Mouse (Mus musculus) testis, adult 2 months (tissue): ENCODE results near the gene Ypel2. TPM values are rescaled to one million over a fixed set of nuclear protein-coding genes. Genes with fewer than 3 reads are reported as not detected.

Source experiments
- H3K27ac ChIP-seq: fragments of 200-500 bp; 2 replicates; pipeline ENCODE4 v1.5.1; 2012; ENCODE audit warnings: low read depth, low read length; ENCODE audit not compliant: control insufficient read depth, insufficient read depth
- H3K27me3 ChIP-seq: fragments of 200-500 bp; 2 replicates; pipeline ENCODE4 v1.6.1; 2012; ENCODE audit warnings: mild to moderate bottlenecking, low read length, moderate library complexity; ENCODE audit not compliant: control insufficient read depth, insufficient read depth
- H3K36me3 ChIP-seq: fragments of 200-500 bp; 2 replicates; pipeline ENCODE4 v1.6.1; 2012; ENCODE audit warnings: mild to moderate bottlenecking, low read length; ENCODE audit not compliant: control insufficient read depth, insufficient read depth
- H3K4me1 ChIP-seq: fragments of 200-500 bp; 2 replicates; pipeline ENCODE4 v1.6.1; 2012; ENCODE audit warnings: low read length; ENCODE audit not compliant: control insufficient read depth, insufficient read depth
- H3K4me3 ChIP-seq: fragments of 200-500 bp; 2 replicates; pipeline ENCODE4 v1.5.1; 2012; ENCODE audit warnings: low read depth, mild to moderate bottlenecking, low read length, moderate library complexity, mixed read lengths; ENCODE audit not compliant: control insufficient read depth
- CTCF ChIP-seq: fragments of 200-500 bp; IDR thresholded peaks from 2 replicates; pipeline ENCODE4 v1.5.1; 2012; ENCODE audit warnings: low read depth, mild to moderate bottlenecking, inconsistent platforms, low read length, moderate library complexity; ENCODE audit not compliant: control insufficient read depth, insufficient read depth, insufficient replicate concordance
- POLR2A ChIP-seq: fragments of 200-500 bp; IDR thresholded peaks from 2 replicates; pipeline ENCODE4 v1.6.1; 2012; ENCODE audit warnings: low read depth, mild to moderate bottlenecking, inconsistent platforms, low read length, moderate library complexity; ENCODE audit not compliant: control insufficient read depth
- polyA plus RNA-seq: library from polyadenylated mRNA; depleted of rRNA; stranded (reverse); fragments of >200 nt; gene quantifications from 2 replicates; pipeline ENCODE4 v1.2.3, GENCODE M21; 2012

Gene Ypel2
- polyA plus RNA-seq, 1 experiment, result 1.5 TPM

DNA sequence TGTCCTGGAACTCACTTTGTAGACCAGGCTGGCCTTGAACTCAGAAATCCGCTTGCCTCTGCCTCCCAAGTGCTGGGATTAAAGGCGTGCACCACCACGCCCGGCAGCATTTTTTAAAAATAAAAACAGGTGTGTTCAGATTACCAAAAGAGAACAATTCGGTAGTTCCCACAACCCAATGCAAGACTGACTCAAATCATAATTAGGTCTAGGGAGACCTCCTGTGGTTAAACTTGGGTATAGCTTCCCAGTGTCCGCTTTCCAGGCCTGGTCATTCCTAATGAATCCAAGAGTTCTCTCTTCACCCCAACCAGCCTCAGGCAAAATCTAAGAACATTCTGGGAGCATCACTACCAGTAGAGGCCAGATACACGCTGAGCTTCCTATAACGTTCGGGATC lies 17.0 kb upstream of the Ypel2 start:
- H3K4me1 ChIP-seq, result no peaks in the 10 kb centered on the region
- H3K27ac ChIP-seq, result no peak overlapping the region
- no peaks in the 10 kb centered on the region for H3K36me3 ChIP-seq
- no peak overlapping the region for H3K4me3 ChIP-seq
- H3K27me3 ChIP-seq, result no peaks in the 10 kb centered on the region
- no peak for TF ChIP-seq POLR2A
- TF ChIP-seq CTCF, result no peak

DNA sequence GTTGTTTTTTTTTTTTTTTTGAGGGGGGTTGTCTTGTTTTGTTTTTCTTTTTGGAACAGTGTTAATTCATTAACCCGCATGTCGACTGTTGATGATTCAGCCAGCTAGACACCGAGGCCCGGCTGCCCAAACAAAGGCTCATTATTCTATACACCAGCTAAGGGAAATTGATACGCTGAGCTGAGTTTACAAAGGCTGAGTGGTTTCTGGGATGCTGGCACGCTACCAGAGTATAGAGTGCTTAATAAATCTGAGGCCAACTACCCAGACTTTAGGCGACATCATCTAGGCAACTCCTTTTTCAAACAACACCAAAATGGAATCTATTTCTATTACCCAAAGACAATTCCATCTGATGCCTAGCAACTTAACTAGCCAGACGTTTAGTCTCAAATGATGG lies 13.9 kb upstream of the Ypel2 start:
- no peak for TF ChIP-seq CTCF
- TF ChIP-seq POLR2A, result no peak
- H3K4me1 ChIP-seq, result no peaks in the 10 kb centered on the region
- no peaks in the 10 kb centered on the region for H3K27me3 ChIP-seq
- H3K36me3 ChIP-seq, result no peaks in the 10 kb centered on the region
- H3K27ac ChIP-seq, result no peak overlapping the region
- H3K4me3 ChIP-seq, result no peak overlapping the region

DNA sequence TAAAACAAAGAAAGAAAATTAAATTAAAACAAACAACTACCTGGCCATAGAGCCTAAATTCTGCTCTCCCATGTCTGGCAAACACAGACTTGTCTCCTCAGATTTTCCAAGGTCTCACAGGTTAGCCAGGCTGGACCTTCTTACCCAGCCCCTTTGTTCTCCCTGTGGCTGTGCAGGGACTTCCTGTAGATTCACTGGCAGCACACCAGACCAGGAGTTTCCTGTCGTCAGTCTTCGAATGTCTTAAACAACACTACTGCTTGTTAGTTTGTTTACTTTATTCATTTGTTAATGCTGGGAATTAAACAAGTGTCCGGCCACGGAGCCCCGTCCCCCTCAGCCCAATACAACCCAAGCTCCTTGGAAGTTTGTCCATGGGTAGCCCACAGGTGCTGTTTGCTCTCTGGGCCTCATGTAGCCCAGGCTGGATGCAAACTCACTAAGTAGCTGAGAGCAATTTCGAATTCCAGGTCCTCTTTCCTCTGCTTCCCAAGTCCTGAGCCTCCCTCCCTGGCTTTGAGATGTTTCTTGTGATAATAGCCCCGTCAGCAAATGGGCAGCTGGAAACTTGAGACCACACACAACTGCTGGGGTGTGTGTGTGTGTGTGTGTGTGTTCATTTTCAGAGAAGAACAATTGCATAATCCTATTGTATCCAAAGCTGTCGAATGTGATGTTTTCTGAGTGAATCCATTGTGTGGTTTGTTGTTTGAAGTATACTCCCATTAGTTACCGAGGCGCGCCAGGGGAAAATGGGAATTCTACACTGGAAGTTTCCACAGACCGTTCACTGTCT lies 11.7 kb upstream of the Ypel2 start:
- no peaks in the 10 kb centered on the region for H3K4me1 ChIP-seq
- TF ChIP-seq POLR2A (no peak), CTCF (no peak)
- no peak overlapping the region for H3K4me3 ChIP-seq
- H3K27me3 ChIP-seq, result no peaks in the 10 kb centered on the region
- H3K36me3 ChIP-seq, result no peaks in the 10 kb centered on the region
- H3K27ac ChIP-seq, result no peak overlapping the region

DNA sequence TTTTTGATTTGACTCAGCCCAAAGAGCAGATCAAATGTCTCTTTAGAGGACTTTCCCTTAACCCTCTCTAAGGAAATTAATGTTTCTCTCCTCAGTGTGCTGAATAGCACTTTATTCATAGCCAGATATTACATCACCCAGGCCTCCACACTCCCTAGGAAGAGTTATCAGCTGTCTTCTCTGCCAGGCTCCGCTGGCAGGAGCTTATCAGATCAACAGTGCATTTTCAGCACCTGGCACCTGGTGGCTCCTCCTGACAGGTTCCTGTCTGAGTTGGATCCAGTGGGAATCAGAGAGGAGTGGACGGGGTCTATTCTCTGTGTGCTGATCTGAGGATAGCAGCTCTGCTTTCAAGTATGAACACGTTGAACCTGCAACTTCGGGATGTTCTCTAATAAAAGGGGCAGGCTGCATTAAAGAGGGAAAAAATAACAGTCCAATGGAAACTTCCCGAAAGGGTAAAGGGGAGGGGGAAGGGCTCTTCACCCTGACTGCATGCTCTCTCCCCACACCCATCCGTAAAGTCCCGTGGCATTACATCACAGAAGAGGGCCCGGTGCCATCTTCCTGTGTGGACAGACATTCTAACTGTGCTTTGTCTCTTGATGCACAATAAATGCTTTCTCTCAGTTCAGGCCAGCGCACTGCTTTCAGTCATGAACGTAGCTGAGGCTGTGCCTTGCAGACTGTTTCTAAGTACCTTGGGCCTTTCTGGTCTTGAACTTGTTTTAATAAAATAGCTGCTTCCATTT lies 8.7 kb upstream of the Ypel2 start:
- H3K4me1 ChIP-seq, result no peaks in the 10 kb centered on the region
- no peaks in the 10 kb centered on the region for H3K36me3 ChIP-seq
- TF ChIP-seq CTCF (no peak), POLR2A (no peak)
- H3K27me3 ChIP-seq, result no peaks in the 10 kb centered on the region
- no peak overlapping the region for H3K27ac ChIP-seq
- no peak overlapping the region for H3K4me3 ChIP-seq

DNA sequence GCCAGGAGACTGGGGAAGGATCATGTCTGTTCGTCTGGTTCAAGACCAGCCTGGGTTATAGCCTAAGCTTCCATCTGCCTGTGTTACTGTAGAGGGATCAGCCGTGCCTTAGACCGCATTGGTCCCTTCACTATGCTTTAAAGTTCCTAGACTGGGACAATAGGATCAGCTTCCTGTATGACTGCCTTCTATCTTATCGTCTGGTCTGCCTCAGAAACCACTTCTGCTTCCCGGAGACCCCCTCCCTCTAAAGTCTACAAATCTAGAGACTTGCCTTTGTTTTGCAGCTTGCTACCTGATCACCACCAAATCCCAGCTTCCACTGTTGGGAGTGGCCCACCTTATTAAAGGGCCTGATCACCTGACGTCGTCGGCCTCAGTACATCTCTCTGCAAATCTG lies 7.7 kb upstream of the Ypel2 start:
- no peak overlapping the region for H3K4me3 ChIP-seq
- TF ChIP-seq POLR2A, result no peak
- TF ChIP-seq CTCF, result no peak

DNA sequence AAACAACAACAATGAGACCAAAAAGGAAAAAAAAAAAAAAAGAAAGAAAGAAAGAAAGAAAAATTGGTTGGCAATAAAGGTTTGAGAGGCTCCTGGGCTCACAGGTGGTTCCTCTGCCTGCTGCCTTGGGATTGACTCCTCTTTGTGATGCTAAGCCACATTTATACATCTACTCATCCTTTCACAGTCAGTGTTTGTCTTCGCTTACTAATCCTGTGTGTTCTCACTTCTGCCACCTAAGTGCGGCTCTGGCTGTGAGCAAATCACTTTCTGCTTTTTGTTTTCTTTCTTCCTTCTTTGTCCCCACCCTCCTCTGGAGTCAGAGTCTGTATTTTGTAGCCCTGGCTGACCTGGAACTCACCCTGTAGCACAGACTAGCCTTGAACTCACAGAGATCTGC lies 2.8 kb upstream of the Ypel2 start:
- no peak for TF ChIP-seq CTCF
- no peak for TF ChIP-seq POLR2A
- no peaks in the 10 kb centered on the region for H3K36me3 ChIP-seq
- no peaks in the 10 kb centered on the region for H3K27me3 ChIP-seq
- no peak overlapping the region for H3K4me3 ChIP-seq
- no peak overlapping the region for H3K27ac ChIP-seq
- H3K4me1 ChIP-seq, result peaks cover 14% of the 10 kb centered on the region

More for the DNA sequence above, 7.7 kb upstream of the Ypel2 start:
- H3K27ac ChIP-seq, result no peak overlapping the region
- no peaks in the 10 kb centered on the region for H3K36me3 ChIP-seq
- no peaks in the 10 kb centered on the region for H3K4me1 ChIP-seq
- H3K27me3 ChIP-seq, result no peaks in the 10 kb centered on the region

DNA sequence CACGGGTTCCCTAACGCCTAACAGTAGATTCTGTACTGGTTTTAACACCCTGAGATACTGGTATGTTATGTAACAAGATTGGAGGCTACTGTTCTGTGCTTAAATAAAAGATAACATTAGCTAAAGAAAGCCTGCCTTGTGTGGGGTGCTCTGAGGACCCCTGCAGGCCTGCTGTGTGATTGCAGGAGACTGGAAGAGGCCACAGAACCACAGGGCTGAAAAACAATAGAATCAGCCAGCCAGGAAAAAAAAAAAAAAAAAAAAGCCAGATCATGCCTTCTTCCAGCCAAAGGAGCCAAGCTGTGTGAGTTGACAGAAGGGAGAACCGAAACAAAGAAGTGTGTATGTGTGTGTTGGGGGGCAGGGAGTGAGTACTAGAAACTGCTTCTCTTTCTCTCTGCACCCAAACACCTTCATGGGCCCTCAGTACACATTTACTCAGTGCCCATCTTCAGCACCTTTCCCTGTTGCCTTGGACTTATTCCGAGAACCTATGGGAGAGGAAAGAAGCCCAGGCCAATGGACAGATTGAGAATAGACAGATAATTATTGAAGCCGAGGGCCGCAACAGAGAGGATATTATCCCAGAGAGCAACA lies 2.2 kb upstream of the Ypel2 start:
- H3K36me3 ChIP-seq, result no peaks in the 10 kb centered on the region
- no peaks in the 10 kb centered on the region for H3K27me3 ChIP-seq
- no peak overlapping the region for H3K27ac ChIP-seq
- peaks cover 14% of the 10 kb centered on the region for H3K4me1 ChIP-seq
- TF ChIP-seq POLR2A, result no peak
- TF ChIP-seq CTCF, result peak; percentile 67; the same call in 1 of the 2 replicates
- no peak overlapping the region for H3K4me3 ChIP-seq
